Mouse (Mus musculus) ES-CJ7 (cell line): ENCODE data around the gene Rph3al.

Experiments
- DNase-seq: peaks from one replicate; pipeline ENCODE4 v3.0.0; 2011; ENCODE audit warnings: low read depth, low spot score

Gene Rph3al

DNA sequence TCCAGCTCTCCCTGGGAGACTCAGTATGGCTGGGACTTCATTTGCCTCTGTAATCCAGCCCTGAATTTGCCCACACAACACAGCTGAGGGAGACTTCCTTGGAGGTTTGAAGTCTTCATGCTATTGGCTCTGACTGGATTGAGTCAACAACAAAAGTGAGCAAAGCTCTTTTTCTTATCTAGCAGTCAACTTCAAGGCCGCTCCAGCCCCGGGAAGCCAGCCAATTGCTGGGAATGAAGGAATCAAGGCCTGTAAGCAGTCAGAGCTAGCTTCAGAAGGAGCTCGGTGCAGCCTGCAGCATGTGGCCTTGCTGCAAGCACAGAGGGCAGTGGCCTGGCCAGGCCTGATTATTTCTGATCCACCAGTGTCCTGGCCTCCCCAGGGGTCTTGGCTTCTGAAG lies 126.3 kb downstream of the Rph3al start:
- DNase-seq = no peak

DNA sequence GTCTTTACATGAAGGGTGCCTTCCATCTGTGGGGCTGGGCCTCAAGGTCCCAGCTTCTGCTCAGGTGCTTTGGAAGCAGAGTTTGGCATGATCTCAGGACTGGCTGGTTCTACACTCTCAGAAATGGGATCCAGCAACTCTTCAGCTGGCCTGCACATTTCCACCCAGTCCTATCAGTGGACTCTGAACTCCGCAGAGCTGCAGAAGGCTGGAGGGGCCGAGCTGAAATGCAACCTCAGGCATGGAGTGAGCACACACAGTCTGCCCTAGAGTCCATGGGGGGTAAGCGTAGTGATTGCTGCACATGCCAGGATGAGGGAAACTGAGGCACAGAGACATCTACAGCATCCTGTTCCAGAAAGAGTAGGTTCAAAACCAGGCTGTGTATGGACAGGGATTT lies 127.7 kb downstream of the Rph3al start:
- no peak for DNase-seq

DNA sequence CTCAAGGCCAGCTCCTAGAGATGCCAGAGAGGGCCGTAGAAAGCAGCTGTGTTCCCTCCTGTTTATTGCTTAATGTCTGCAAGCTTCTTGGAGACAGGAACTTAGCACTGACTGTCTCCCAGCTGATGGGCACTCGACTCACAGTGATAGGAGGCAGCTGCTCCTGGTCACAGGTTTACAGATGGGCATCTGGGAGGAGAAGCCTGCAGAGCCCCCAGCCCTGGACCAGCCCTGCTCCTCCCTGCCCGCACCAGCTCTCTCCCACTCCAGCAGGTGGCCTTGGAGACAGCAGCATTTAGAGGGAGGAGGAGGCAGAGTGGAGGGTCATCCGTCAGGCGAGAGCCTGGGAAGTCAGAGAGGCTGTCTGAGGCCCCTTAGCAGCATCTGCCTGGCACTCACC lies 130.7 kb downstream of the Rph3al start:
- no peak for DNase-seq

- peak; percentile 82 for DNase-seq
Measured at GRCm38 (mm10) chr11:75801771-75802550, 136.3 kb downstream of the Rph3al start.

DNA sequence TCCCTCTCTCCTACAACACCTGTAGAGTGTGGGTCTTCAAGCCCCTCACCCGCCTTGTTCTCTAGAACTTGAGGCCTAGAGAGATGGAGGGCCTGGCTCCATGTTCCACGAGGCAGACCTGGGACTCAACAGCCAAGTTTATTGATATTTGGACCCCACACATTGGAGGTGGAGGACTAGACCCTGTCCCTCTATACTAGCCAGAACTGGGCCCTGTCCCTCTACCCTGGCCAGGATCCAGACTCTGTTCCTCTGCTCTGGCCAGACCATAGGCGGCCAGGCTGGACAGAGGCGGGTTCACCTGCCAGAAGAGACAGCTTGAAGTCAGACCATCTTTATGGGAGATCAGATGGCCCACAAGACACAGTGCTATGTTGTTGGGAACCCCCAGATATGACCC lies 136.9 kb downstream of the Rph3al start:
- no peak for DNase-seq

DNA sequence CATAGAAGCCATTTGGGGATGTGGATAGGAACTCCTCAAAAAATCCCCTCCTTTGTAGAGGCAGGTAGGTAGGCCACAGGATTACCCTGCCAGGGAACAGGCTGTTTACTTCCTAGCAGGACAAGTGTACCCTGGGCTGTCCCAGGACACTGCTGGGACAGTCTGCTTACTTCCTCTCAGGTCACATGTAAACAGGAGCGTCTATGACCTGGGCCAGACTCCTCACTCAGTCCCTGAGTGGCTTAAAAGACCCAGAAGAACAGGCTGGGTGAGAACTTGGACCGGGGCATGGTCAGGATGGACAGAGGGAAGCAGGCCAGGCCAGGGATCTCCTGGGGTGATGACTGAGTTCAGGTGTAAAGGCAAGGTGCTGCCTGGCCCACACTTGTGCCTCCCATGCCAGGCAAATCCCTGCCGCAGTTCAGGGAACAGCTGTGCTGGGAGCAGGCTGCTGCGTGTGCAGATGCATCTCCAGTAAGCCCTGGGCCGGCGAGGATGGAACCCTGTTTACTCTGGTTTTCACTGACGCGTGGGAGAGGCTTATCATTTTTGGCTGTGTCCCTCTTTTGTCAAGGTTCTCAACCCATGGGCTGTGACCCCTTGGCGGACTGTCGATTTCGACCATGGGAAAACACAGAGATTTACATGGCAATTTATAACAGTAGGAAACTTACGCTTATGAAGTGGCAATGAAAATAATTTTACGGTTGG lies 141.5 kb downstream of the Rph3al start:
- DNase-seq = no peak

DNA sequence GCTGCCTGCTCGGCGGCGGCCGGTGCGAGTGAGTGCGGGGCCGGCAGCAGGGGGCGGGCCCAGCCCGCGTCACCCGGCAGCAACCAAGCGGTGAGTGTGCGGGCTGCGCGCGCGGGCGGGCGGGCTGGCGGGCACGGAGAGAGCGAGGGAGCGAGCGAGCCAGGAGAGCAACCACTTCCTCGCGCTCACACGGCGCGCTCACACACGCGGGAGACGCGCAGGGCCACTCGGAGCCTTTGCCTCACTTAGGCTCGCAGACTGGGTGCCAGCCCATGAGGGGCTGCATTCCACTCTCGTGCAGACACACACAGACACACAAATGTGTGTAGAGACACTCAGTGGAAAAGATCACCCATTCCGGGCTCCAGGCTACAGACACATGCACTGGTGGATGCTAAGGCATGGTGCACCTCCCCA lies 142.2 kb downstream of the Rph3al start, which contains the start of gene Doc2b:
Gene Doc2b (minus strand): TSS at position 21 of the 417 bp plus-strand sequence.
- peak; percentile 29 for DNase-seq

- DNase-seq = no peak
Measured at GRCm38 (mm10) chr11:75795321-75795636, 142.9 kb downstream of the Rph3al start.

DNA sequence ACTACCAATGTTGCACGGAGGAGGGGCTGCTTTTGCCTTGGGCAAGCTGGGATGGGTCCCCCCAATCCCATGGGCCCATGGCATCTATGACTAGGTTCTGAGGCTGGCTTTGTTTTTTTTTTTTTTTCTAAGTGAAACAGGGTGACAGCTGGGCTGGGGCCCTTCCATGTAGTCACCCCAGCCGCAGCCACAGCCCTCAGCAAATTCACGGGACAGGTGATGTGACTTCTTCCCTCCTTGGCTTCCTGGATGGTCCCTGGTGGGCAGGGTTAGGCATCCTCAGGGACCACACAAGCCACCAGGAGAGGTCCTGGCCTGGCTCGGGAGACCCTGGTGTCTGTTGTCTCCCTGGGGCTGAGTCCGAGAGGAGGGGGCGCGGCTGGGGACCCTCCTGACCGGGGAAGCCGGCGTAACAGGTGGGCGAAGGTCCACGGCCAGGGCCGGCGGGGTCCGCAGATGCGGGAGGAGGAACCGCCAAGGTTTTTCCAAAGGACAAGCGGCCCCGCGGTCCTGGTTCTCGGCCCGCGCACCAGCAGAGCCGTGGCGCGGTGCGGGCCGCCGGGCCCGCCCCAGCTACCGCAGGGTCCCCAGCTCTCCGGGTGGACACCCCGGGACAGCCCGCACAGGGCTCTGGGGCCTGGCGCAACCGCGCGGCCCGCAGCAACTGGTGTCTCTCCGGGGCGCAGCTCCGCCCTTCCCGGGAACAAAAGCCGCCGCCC lies 143.5 kb downstream of the Rph3al start:
- no peak for DNase-seq

DNA sequence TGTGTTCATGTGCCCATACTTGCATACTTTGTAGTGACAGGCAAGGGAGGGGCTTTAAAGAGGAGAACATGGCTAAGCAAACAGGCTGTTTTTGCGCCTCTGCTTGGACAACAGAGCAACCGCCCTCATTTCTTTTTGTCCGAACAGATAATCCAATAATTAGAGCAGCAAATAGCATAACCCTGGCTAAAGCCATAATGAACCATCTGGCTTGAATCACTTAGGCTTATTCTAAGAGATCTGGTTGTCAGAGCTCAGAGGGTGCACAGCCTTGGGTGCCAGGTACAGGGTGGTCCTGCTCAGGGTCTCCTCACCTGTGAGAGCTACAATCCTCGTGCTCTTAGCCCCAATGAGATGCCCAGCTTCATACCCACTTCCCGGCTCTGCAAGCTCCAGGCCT lies 144.9 kb downstream of the Rph3al start:
- no peak for DNase-seq

GRCm38 (mm10) chr11:75792535-75792934 lies 145.7 kb downstream of the Rph3al start:
- DNase-seq = no peak

DNA sequence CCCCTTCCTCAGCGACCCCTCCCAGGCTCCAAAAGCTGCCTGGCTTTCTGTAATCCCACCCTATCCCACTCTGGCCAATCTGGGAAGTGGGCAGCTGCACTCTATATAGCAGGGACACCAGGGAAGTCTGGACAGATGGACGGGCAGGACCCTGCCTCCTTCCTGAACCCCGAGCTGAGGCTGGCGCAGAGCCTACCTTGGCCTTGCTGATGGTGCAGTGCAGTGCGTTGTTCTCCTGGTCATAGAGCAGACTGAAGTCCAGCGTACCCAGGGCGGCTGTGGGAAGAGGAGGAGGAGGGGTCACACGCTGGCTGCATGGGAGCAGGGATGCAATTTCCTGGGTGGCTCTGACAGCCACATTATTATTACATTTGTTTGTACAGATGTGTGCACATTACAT lies 152.3 kb downstream of the Rph3al start:
- DNase-seq = no peak

GRCm38 (mm10) chr11:75783799-75784198 lies 154.4 kb downstream of the Rph3al start:
- DNase-seq = no peak

GRCm38 (mm10) chr11:75781919-75782318 lies 156.3 kb downstream of the Rph3al start:
- peak; percentile 73 for DNase-seq
